In genomic region chr13:32787584-32787983, GRCm38 (mm10) we compare ENCODE assay signal across 38 mouse cellular contexts. TPM values are rescaled to one million over a fixed set of nuclear protein-coding genes. Genes with fewer than 3 reads are reported as not detected.
"Had no signal": no experiment of that assay in that cellular context is flagged by ENCODE, and none has a peak within 500 bp of the region (broad histone marks: within the 10 kb centered on the region; RNA-seq: fewer than 3 reads in every experiment).

No protein-coding gene starts in this region.

- ATAC-seq: hindbrain, embryonic 16.5 days; hindbrain, postnatal 0 days; inflammation-experienced regulatory T-cells, adult 6 months; intestine, embryonic 15.5 days; intestine, embryonic 16.5 days; intestine, postnatal 0 days had no signal

- H3K4me3 ChIP-seq: heart, embryonic 10.5 days; heart, embryonic 12.5 days; heart, embryonic 13.5 days; heart, embryonic 15.5 days; hindbrain, embryonic 10.5 days; hindbrain, embryonic 12.5 days; hindbrain, embryonic 13.5 days; hindbrain, embryonic 15.5 days; intestine, embryonic 15.5 days; kidney, embryonic 15.5 days; layer of hippocampus, adult 2 months; left cerebral cortex, adult 2 months had no signal

- DNase-seq: heart, postnatal 10 days; heart, postnatal 14 days; heart, postnatal 36 days; heart, postnatal 4 days; kidney, adult 11 months; kidney, adult 18-20 months; kidney, adult 2 months; kidney, adult 8-10 months; kidney, adult 9 months; kidney, postnatal 10 days; kidney, postnatal 14 days; kidney, postnatal 25 days; kidney, postnatal 36 days; kidney, postnatal 4 days; layer of hippocampus, adult 9-11 months; layer of hippocampus, postnatal 36 days had no signal

- H3K27ac ChIP-seq: heart, embryonic 10.5 days; heart, embryonic 13.5 days; heart, embryonic 15.5 days; hindbrain, embryonic 10.5 days; hindbrain, embryonic 12.5 days; hindbrain, embryonic 13.5 days; hindbrain, embryonic 14.5 days; hindbrain, embryonic 15.5 days; hindbrain, postnatal 0 days; intestine, embryonic 15.5 days; kidney, embryonic 15.5 days; kidney, postnatal 0 days; layer of hippocampus, adult 2 months; left cerebral cortex, adult 2 months had no signal

RNA-seq across cellular contexts. Expression of gene Mylk4, which starts 3.8 kb away (rescaled TPM):
- total RNA-seq: hematopoietic stem cell, adult 5-6 weeks; hindbrain, postnatal 0 days; left cerebral cortex, adult 18-20 months had no signal

RNA-seq across cellular contexts. Expression of gene D930007J09Rik, which starts 15.1 kb away (rescaled TPM):
- total RNA-seq: heart, postnatal 25 days; heart, postnatal 36 days; heart, postnatal 4 days; hematopoietic stem cell, adult 5-6 weeks; hindbrain, postnatal 0 days; layer of hippocampus, adult 2 months; left cerebral cortex, adult 2 months had no signal
